Mouse (Mus musculus): ENCODE measurements around the gene Pcolce.

- TF ChIP-seq CTCF (conservative IDR thresholded peaks at IDR 0.05; ENCODE audit: low read length) (no peak), POU5F1 (IDR thresholded peaks at IDR 0.05; ENCODE audit: borderline replicate concordance, low read length) (peak; percentile 77; the same call in 1 of the 2 replicates)
These were observed 17.6 kb upstream of the Pcolce start for GRCm38 (mm10) chr5:137631171-137631570.
